Mouse (Mus musculus): ENCODE measurements around the gene Nabp2. TPM values are rescaled to one million over a fixed set of nuclear protein-coding genes. Genes with fewer than 3 reads are reported as not detected.

The Nabp2 gene
- 10 to 100 TPM; 90.1 to 97.4 (median 94.1) TPM for total RNA-seq (2022)

GRCm38 (mm10) chr10:128411211-128412054 is at the start of gene Nabp2, which contains the start of gene Rnf41:
Gene Nabp2 (minus strand): TSS chr10:128411492.
Gene Rnf41 (plus strand): TSS chr10:128411657.
- DNase-seq (ENCODE audit: low spot score in 2 of 2): peak; percentile 92 to 95

- no peak for DNase-seq (ENCODE audit: low spot score in 2 of 2)
Measured at GRCm38 (mm10) chr10:128460270-128460630, 49.0 kb upstream of the Nabp2 start.

GRCm38 (mm10) chr10:128459409-128460269 is 48.3 kb upstream of the Nabp2 start:
- DNase-seq (ENCODE audit: low spot score in 2 of 2): peak; percentile 29 to 41

GRCm38 (mm10) chr10:128458719-128459408 is 47.6 kb upstream of the Nabp2 start, which contains the start of gene Smarcc2:
Gene Smarcc2 (plus strand): TSS chr10:128459248.
- DNase-seq (ENCODE audit: low spot score in 2 of 2): peak; percentile 54 to 59

- peak; percentile 61 to 99 for DNase-seq (ENCODE audit: low spot score in 2 of 2)
Measured at GRCm38 (mm10) chr10:128458348-128458718, 47.0 kb upstream of the Nabp2 start.

- DNase-seq (ENCODE audit: low spot score in 2 of 2): no peak
Measured at GRCm38 (mm10) chr10:128457676-128458075, 46.4 kb upstream of the Nabp2 start.

- no peak for DNase-seq (ENCODE audit: low spot score in 2 of 2)
Measured at GRCm38 (mm10) chr10:128455280-128455679, 44.0 kb upstream of the Nabp2 start.

- no peak for DNase-seq (ENCODE audit: low spot score in 2 of 2)
Measured at GRCm38 (mm10) chr10:128454471-128454870, 43.2 kb upstream of the Nabp2 start.

- no peak for DNase-seq (ENCODE audit: low spot score in 2 of 2)
Measured at GRCm38 (mm10) chr10:128451014-128451413, 39.7 kb upstream of the Nabp2 start.

- no peak for DNase-seq (ENCODE audit: low spot score in 2 of 2)
Measured at GRCm38 (mm10) chr10:128445407-128445806, 34.1 kb upstream of the Nabp2 start.

- DNase-seq (ENCODE audit: low spot score in 2 of 2): no peak
Measured at GRCm38 (mm10) chr10:128444354-128444753, 33.1 kb upstream of the Nabp2 start.

- no peak for DNase-seq (ENCODE audit: low spot score in 2 of 2)
Measured at GRCm38 (mm10) chr10:128442718-128443117, 31.4 kb upstream of the Nabp2 start.

GRCm38 (mm10) chr10:128441324-128442119 is 30.2 kb upstream of the Nabp2 start:
- DNase-seq (ENCODE audit: low spot score in 2 of 2): no peak

- no peak for DNase-seq (ENCODE audit: low spot score in 2 of 2)
Measured at GRCm38 (mm10) chr10:128440407-128440806, 29.1 kb upstream of the Nabp2 start.

- no peak for DNase-seq (ENCODE audit: low spot score in 2 of 2)
Measured at GRCm38 (mm10) chr10:128438675-128439279, 27.5 kb upstream of the Nabp2 start.

- no peak for DNase-seq (ENCODE audit: low spot score in 2 of 2)
Measured at GRCm38 (mm10) chr10:128436376-128436775, 25.1 kb upstream of the Nabp2 start.

- no peak for DNase-seq (ENCODE audit: low spot score in 2 of 2)
Measured at GRCm38 (mm10) chr10:128435873-128436272, 24.6 kb upstream of the Nabp2 start.

- DNase-seq (ENCODE audit: low spot score in 2 of 2): no peak
Measured at GRCm38 (mm10) chr10:128435186-128435823, 24.0 kb upstream of the Nabp2 start.

GRCm38 (mm10) chr10:128434681-128435080 is 23.4 kb upstream of the Nabp2 start:
- DNase-seq (ENCODE audit: low spot score in 2 of 2): no peak

- DNase-seq (ENCODE audit: low spot score in 2 of 2): no peak
Measured at GRCm38 (mm10) chr10:128433417-128433816, 22.1 kb upstream of the Nabp2 start.

All from left cerebral cortex, adult 8-10 months (tissue).